Mouse (Mus musculus) CH12F3 (cell line): ENCODE measurements at regions not wholly inside any gene's neighbourhood (a gene's known extent, or its start where the extent isn't known, plus 50 kb on each side); places are given as distances from the start of the nearest gene placed in this dataset.

Source experiments
- in situ Hi-C: fragments of 300-500 bp; cut with MboI; formaldehyde crosslinking; loops from 2 replicates; pipeline ENCODE4 v1.14.3; 2020; ENCODE audit warnings: low sequenced_read_pairs

DNA sequence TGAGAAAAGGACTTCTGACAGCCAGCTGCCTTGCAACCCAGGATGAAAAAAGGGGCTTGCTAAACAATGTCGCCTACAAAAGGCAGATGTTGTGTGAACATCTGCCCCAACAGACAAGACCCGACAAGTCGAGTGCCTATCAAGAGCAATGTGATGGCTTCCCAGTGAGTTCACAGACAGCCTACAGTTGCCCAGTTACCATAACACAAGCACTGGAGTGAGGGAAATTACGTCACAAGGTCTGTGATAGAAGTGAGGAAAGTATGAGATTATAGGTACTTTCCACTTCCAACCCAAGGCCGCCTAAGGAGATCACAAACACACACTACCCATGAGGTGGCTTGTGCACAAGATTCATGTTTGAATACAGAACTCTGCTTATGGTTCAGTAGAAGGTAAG, 78.4 kb upstream of the 1700016C15Rik start:
- in situ Hi-C loops: no loop called here

DNA sequence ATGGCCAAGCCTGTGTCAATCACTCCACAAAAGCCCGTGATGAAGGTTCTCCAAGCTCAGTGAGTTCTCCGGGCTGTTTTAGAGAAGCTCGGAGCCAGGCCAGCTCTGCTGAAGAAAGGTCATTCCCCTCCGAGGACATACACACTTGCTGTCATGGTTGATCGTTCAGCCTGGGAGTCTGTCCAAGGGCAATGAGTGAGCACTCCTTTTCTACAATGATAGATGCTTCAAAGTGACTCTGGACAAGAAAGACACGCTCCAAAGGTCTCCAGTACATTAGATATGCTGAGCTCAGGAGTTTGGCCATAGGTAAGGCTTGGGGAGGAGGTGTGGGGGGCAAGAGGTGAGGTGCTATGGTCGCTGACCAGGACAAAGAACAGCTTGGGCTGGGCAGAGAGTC, 66.5 kb upstream of the 1700016C15Rik start:
- in situ Hi-C loops: no loop called here

DNA sequence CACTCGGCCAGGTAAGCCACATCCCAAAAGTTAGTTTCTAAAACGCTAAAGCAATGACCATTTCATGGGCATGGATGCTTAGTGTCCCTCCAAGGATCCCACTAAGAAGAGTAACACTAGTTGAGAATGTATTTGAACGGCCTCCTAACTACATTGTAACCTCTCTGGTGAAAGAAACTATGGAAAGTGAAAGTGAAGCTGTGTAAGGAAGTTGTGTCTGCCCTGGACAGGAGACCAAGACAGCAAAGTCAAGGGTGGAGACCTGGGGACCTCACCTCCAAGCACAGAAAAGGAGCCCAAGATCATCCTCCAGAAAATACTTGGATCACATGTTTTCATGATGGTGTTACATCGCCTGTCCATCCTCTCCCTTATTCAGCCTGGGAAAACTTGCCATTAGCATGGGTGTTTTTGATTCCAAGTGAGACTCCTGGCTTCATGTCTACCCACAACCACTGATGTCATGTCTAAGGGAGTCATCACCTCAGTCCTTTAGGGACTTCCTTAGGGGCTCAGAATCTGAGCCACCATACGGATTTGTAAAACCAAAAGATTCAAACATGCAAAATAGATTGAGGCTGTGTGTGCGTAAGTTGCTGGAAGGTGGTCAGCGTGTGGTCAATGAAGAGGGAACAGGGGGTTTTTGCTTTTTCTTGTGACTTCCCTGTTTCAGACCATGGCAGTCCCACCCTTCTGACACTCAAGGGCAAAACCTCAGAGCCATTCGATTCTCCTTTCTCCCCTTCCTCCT, 62.4 kb upstream of the 1700016C15Rik start:
- in situ Hi-C loops: no loop called here

DNA sequence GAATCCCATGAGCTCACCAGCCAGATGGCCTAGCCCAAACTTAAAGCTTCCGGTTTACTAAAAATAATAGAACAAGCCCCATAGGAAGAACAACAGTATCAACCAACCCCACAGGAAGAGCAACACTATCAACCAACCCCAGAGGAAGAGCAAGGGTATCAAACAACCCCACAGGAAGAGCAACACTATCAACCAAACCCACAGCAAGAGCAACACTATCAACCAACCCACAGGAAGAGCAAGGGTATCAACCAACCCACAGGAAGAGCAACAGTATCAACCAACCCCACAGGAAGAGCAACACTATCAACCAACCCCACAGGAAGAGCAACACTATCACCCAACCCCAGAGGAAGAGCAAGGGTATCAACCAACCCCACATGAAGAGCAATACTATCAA, 59.0 kb upstream of the 1700016C15Rik start:
- in situ Hi-C loops: no loop called here

- in situ Hi-C loops: loop anchor here (25.0 kb wide), 1 partner anchor 964 kb away; no protein-coding TSS in a partner anchor
Observed at GRCm38 (mm10) chr1:177676657-177677056, 53.0 kb upstream of the 1700016C15Rik start.

DNA sequence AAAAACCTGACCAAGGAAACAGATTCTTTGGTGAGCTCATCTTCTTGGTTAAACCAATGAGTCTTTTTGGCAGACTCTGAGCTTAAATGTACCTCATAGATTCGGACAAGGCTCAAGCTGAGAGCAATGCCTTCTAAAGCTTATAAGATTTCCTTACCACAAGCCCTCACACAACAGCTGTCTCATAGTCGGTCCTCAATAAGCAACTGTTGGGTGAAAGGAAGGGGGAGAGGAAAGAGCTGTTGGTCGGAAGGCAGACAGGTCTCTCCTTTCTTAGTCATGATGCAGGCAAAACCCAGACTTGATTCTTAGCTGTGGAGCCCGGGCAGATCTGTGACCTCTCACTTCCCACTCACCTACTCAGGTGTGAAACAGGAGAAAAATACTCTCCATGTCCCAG, 50.8 kb upstream of the 1700016C15Rik start:
- in situ Hi-C loops: loop anchor here (25.0 kb wide), 1 partner anchor 967 kb away; no protein-coding TSS in a partner anchor
